Mouse (Mus musculus) kidney, postnatal 4 days (tissue): ENCODE results near the gene Taar4.

Experiments used
- DNase-seq, 2 experiments: peaks; one replicate each; pipeline ENCODE4 v3.0.0; 2021; ENCODE audit warnings: mixed read lengths in 2 of 2

Taar4 gene

GRCm38 (mm10) chr10:24008143-24008542 is 47.8 kb downstream of the Taar4 start:
- DNase-seq: no peak
